Mouse (Mus musculus): ENCODE data around the gene Myadml2.

GRCm38 (mm10) chr11:120626785-120627467 lies 21.0 kb downstream of the Myadml2 start:
- no peak for TF ChIP-seq CTCF (IDR thresholded peaks at IDR 0.05; ENCODE audit: extremely low read depth, insufficient read length, insufficient replicate concordance, low read depth, low read length)
- TF ChIP-seq POLR2A (IDR thresholded peaks at IDR 0.05; ENCODE audit: low read depth, low read length) = no peak
